Mouse (Mus musculus): Measurements from ENCODE around the gene E2f3. TPM values are rescaled to one million over a fixed set of nuclear protein-coding genes. Genes with fewer than 3 reads are reported as not detected.

Gene E2f3
- polyA plus RNA-seq, 1 experiment from 2014 or later = 19.0 TPM

DNA sequence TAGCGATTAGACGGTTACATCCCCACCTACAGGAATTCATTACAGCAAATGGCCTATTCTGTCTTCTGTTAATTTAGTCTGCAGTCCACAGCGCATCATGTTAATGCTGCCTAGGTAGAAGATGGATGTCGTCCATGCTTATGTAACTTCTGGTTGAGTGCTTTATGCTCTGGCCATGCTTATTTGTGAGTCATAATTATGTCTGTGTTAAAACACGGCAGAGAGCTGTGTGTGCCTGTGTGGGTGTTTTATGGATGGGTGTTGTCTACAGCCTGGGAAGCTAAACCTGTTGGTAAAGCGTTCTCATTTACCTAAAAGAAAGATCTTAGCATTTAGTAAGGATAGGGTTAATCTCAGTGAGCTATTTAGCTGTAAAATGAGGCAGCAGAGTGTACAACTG, 26.4 kb upstream of the E2f3 start:
- Histone ChIP-seq H3K4me2 (ENCODE audit: low read depth, severe bottlenecking) (no peak overlapping the region), H3K4me1 (ENCODE audit: control insufficient read depth, insufficient read depth, low read length) (no peaks in the 10 kb centered on the region), H3K4me3 (ENCODE audit: low read depth, low read length) (no peak overlapping the region), H3K36me3 (ENCODE audit: control insufficient read depth, insufficient read depth, low read length) (no peaks in the 10 kb centered on the region), H3K27ac (replicated peaks; ENCODE audit: low read depth, low read length) (no peak overlapping the region), H3K9me3 (ENCODE audit: control insufficient read depth, low read length) (no peaks in the 10 kb centered on the region), H3K27me3 (ENCODE audit: control insufficient read depth, insufficient read depth, low read length) (no peaks in the 10 kb centered on the region), H3K9ac (ENCODE audit: low read length) (no peak overlapping the region)
- ATAC-seq (ENCODE audit: insufficient number of reproducible peaks, low FRiP score, low TSS enrichment, low read depth) (no peak), DNase-seq (ENCODE audit: low spot score) (no peak)
- 81% methylated on average over 6 of the region's 6 CpGs for WGBS

DNA sequence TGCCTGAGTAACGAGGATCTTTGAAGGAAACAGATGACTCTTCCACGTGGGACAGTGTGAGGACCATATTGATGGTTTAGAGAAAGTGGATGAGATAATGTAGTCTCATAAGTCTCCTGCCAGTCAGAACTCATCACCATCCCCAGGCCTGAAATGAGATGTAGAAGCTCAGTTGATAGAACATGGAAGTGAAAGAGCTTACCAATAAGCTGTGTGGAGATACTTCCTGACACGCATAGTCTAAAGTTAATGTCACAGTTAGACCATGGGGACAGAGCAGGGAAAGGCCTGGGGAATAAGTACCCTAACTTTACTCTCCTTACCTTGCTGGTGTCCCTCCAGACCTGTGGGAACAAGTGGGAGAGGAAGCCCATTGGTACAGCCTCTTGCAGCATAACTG, 22.9 kb upstream of the E2f3 start:
- ATAC-seq (ENCODE audit: insufficient number of reproducible peaks, low FRiP score, low TSS enrichment, low read depth) = no peak

DNA sequence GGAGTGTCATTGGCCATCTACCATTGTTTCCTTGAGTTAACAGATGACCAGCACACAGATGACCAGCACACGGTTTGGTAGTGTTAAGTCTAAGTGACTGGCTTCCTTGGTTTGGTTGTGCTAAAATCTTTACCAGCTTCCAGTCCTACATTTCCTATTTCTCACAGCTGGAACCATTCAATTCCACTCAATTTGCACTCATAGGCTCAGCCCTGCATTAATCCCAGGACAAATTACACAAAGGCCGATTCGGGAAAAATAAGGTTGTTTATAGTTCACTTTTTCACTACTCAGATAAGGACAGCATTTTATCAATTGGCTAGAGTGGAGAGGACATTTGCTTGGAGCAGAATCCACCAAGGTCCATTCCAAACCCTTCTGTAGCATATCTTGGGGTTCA, 19.6 kb upstream of the E2f3 start:
- DNase-seq (ENCODE audit: low spot score) (no peak), ATAC-seq (ENCODE audit: insufficient number of reproducible peaks, low FRiP score, low TSS enrichment, low read depth) (no peak)
- Histone ChIP-seq H3K36me3 (ENCODE audit: control insufficient read depth, insufficient read depth, low read length) (no peaks in the 10 kb centered on the region), H3K9ac (ENCODE audit: low read length) (no peak overlapping the region), H3K4me2 (ENCODE audit: low read depth, severe bottlenecking) (no peak overlapping the region), H3K27ac (replicated peaks; ENCODE audit: low read depth, low read length) (no peak overlapping the region), H3K27me3 (ENCODE audit: control insufficient read depth, insufficient read depth, low read length) (no peaks in the 10 kb centered on the region), H3K4me3 (ENCODE audit: low read depth, low read length) (no peak overlapping the region), H3K4me1 (ENCODE audit: control insufficient read depth, insufficient read depth, low read length) (no peaks in the 10 kb centered on the region), H3K9me3 (ENCODE audit: control insufficient read depth, low read length) (no peaks in the 10 kb centered on the region)
- WGBS = 84% methylated on average over 3 of the region's 3 CpGs

More for the DNA sequence above, 22.9 kb upstream of the E2f3 start:
- Histone ChIP-seq H3K4me2 (ENCODE audit: low read depth, severe bottlenecking) (no peak overlapping the region), H3K4me3 (ENCODE audit: low read depth, low read length) (no peak overlapping the region), H3K27ac (replicated peaks; ENCODE audit: low read depth, low read length) (no peak overlapping the region), H3K9me3 (ENCODE audit: control insufficient read depth, low read length) (no peaks in the 10 kb centered on the region), H3K27me3 (ENCODE audit: control insufficient read depth, insufficient read depth, low read length) (no peaks in the 10 kb centered on the region), H3K9ac (ENCODE audit: low read length) (no peak overlapping the region), H3K4me1 (ENCODE audit: control insufficient read depth, insufficient read depth, low read length) (no peaks in the 10 kb centered on the region), H3K36me3 (ENCODE audit: control insufficient read depth, insufficient read depth, low read length) (no peaks in the 10 kb centered on the region)
- 79% methylated on average over 3 of the region's 3 CpGs for WGBS
- no peak for DNase-seq (ENCODE audit: low spot score)

DNA sequence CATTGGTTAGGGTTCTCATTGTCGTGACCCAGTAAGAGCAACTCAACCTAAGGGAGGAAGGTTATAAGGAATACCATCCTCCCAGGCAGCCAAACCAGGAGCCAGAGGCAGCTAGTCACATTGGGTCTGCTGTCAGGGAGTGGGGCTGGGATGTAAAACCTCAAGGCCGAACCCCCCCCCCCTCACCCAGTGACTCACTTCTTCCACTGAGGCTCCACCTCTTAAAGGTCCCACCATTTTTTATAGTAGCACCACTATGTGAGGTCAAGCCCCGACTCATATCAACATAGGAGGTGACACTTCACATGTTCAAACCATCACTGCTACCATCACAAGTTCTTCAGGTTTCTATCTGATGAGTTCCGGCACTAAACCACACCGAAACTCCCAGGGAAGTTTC, 19.0 kb upstream of the E2f3 start:
- Histone ChIP-seq H3K9ac (ENCODE audit: low read length) (no peak overlapping the region), H3K36me3 (ENCODE audit: control insufficient read depth, insufficient read depth, low read length) (no peaks in the 10 kb centered on the region), H3K9me3 (ENCODE audit: control insufficient read depth, low read length) (no peaks in the 10 kb centered on the region), H3K27me3 (ENCODE audit: control insufficient read depth, insufficient read depth, low read length) (no peaks in the 10 kb centered on the region), H3K4me2 (ENCODE audit: low read depth, severe bottlenecking) (no peak overlapping the region), H3K4me1 (ENCODE audit: control insufficient read depth, insufficient read depth, low read length) (no peaks in the 10 kb centered on the region), H3K27ac (replicated peaks; ENCODE audit: low read depth, low read length) (no peak overlapping the region), H3K4me3 (ENCODE audit: low read depth, low read length) (no peak overlapping the region)
- WGBS = 87% methylated on average over 5 of the region's 5 CpGs
- no peak for DNase-seq (ENCODE audit: low spot score)
- no peak for ATAC-seq (ENCODE audit: insufficient number of reproducible peaks, low FRiP score, low TSS enrichment, low read depth)

DNA sequence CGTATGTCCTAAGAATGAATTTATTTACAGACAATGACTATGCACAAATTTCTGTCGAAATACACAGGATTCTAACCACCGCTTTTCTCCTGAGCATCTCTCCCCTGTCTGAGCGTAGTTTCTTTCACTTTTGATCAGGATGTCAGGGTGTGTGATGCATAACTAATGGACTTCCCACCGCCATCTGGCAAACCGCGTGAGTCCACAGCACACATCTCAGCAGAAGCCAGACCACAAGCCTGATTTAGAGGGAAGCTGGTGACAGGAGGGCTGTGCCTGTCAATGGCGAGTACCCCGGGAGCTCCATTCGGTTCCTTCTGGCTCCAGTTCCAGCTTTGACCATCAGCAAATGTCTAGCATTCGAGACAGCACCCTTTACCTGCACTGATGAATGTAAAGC, 17.3 kb upstream of the E2f3 start:
- no peaks in the 10 kb centered on the region for H3K27me3 ChIP-seq (ENCODE audit: control insufficient read depth, insufficient read depth, low read length)
- H3K27ac ChIP-seq (replicated peaks; ENCODE audit: low read depth, low read length) = no peak overlapping the region
- H3K4me3 ChIP-seq (ENCODE audit: low read depth, low read length) = no peak overlapping the region
- no peak for ATAC-seq (ENCODE audit: insufficient number of reproducible peaks, low FRiP score, low TSS enrichment, low read depth)
- DNase-seq (ENCODE audit: low spot score) = no peak
- 76% methylated on average over 11 of the region's 11 CpGs for WGBS
- H3K9ac ChIP-seq (ENCODE audit: low read length) = no peak overlapping the region
- no peaks in the 10 kb centered on the region for H3K4me1 ChIP-seq (ENCODE audit: control insufficient read depth, insufficient read depth, low read length)
- H3K36me3 ChIP-seq (ENCODE audit: control insufficient read depth, insufficient read depth, low read length) = no peaks in the 10 kb centered on the region
- H3K4me2 ChIP-seq (ENCODE audit: low read depth, severe bottlenecking) = no peak overlapping the region
- H3K9me3 ChIP-seq (ENCODE audit: control insufficient read depth, low read length) = no peaks in the 10 kb centered on the region

DNA sequence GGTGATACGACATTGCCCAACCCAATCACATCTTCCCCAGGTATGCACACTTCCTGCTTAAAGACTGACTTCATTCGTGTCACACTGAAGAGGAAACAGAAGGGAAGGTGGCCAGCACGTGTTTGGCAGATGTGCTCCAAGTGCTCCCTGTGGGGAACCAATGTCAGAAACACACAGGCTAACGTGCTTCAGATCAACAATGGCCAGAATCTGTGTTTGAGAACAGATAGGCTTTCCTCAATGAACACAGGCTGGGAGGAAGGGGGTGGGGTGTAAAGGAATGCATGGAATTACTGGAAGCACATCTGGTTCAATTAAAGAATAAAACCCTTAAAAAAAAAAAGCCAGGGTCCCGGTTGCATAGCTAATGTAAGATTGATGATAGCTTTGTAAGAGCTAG, 15.2 kb upstream of the E2f3 start:
- no peaks in the 10 kb centered on the region for H3K9me3 ChIP-seq (ENCODE audit: control insufficient read depth, low read length)
- ATAC-seq (ENCODE audit: insufficient number of reproducible peaks, low FRiP score, low TSS enrichment, low read depth) = no peak
- DNase-seq (ENCODE audit: low spot score) = peak; percentile 26
- no peak overlapping the region for H3K4me2 ChIP-seq (ENCODE audit: low read depth, severe bottlenecking)
- no peak overlapping the region for H3K4me3 ChIP-seq (ENCODE audit: low read depth, low read length)
- no peak overlapping the region for H3K9ac ChIP-seq (ENCODE audit: low read length)
- no peak overlapping the region for H3K27ac ChIP-seq (replicated peaks; ENCODE audit: low read depth, low read length)
- no peaks in the 10 kb centered on the region for H3K36me3 ChIP-seq (ENCODE audit: control insufficient read depth, insufficient read depth, low read length)
- no peaks in the 10 kb centered on the region for H3K4me1 ChIP-seq (ENCODE audit: control insufficient read depth, insufficient read depth, low read length)
- WGBS = 25% methylated on average over 5 of the region's 5 CpGs
- no peaks in the 10 kb centered on the region for H3K27me3 ChIP-seq (ENCODE audit: control insufficient read depth, insufficient read depth, low read length)

DNA sequence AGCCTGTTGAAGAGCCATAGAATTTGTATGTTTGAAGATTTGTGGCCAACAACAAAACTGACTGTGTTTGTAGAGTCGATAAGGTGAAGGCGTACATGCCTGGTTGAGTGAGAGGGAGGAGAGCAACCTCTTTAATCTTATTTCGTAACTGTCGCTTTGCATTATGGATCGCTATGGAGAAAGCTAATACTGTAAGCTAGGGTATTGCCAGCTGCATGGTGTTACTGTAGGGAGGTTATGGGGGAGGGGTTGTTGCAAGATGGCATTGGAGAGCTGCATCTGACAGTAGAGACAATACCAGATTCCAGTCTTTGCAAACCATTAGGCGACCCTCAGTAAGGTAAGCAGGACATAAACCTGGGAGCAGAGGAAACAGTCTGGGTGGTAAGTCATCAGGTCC, 2.1 kb upstream of the E2f3 start:
- no peaks in the 10 kb centered on the region for H3K36me3 ChIP-seq (ENCODE audit: control insufficient read depth, insufficient read depth, low read length)
- no peaks in the 10 kb centered on the region for H3K27me3 ChIP-seq (ENCODE audit: control insufficient read depth, insufficient read depth, low read length)
- H3K9me3 ChIP-seq (ENCODE audit: control insufficient read depth, low read length) = no peaks in the 10 kb centered on the region
- DNase-seq (ENCODE audit: low spot score) = no peak
- H3K9ac ChIP-seq (ENCODE audit: low read length) = no peak overlapping the region
- H3K4me1 ChIP-seq (ENCODE audit: control insufficient read depth, insufficient read depth, low read length) = no peaks in the 10 kb centered on the region
- WGBS = 91% methylated on average over 6 of the region's 6 CpGs
- no peak overlapping the region for H3K27ac ChIP-seq (replicated peaks; ENCODE audit: low read depth, low read length)
- no peak overlapping the region for H3K4me3 ChIP-seq (ENCODE audit: low read depth, low read length)
- no peak for ATAC-seq (ENCODE audit: insufficient number of reproducible peaks, low FRiP score, low TSS enrichment, low read depth)
- H3K4me2 ChIP-seq (ENCODE audit: low read depth, severe bottlenecking) = no peak overlapping the region

DNA sequence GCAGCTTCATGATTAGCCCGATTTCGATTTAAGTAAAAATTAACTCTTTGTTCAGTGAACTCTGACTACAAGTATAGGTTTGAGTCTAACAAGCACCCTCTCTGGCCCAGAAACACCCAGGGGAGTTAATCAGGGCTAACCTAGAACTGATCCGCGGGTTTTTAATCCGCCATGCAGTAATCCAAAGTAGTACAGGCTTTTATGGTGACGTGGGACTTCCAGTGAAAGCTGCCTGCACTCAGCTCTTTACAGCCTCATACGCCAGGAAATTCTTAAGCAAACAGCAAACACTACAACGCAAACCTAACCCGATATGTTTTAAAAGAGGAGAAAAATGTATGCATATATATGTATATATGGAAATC, 875 bp upstream of the E2f3 start:
- no peak overlapping the region for H3K27ac ChIP-seq (replicated peaks; ENCODE audit: low read depth, low read length)
- H3K4me1 ChIP-seq (ENCODE audit: control insufficient read depth, insufficient read depth, low read length) = no peaks in the 10 kb centered on the region
- no peaks in the 10 kb centered on the region for H3K9me3 ChIP-seq (ENCODE audit: control insufficient read depth, low read length)
- H3K27me3 ChIP-seq (ENCODE audit: control insufficient read depth, insufficient read depth, low read length) = no peaks in the 10 kb centered on the region
- no peak for ATAC-seq (ENCODE audit: insufficient number of reproducible peaks, low FRiP score, low TSS enrichment, low read depth)
- H3K9ac ChIP-seq (ENCODE audit: low read length) = 0 out of 2 replicates have a peak overlapping the region, but pooled peaks have one; percentile 28
- no peak for DNase-seq (ENCODE audit: low spot score)
- WGBS = 24% methylated on average over 9 of the region's 9 CpGs
- H3K4me2 ChIP-seq (ENCODE audit: low read depth, severe bottlenecking) = peak overlapping the region; percentile 50
- H3K36me3 ChIP-seq (ENCODE audit: control insufficient read depth, insufficient read depth, low read length) = no peaks in the 10 kb centered on the region
- peak overlapping the region; percentile 97 for H3K4me3 ChIP-seq (ENCODE audit: low read depth, low read length)

DNA sequence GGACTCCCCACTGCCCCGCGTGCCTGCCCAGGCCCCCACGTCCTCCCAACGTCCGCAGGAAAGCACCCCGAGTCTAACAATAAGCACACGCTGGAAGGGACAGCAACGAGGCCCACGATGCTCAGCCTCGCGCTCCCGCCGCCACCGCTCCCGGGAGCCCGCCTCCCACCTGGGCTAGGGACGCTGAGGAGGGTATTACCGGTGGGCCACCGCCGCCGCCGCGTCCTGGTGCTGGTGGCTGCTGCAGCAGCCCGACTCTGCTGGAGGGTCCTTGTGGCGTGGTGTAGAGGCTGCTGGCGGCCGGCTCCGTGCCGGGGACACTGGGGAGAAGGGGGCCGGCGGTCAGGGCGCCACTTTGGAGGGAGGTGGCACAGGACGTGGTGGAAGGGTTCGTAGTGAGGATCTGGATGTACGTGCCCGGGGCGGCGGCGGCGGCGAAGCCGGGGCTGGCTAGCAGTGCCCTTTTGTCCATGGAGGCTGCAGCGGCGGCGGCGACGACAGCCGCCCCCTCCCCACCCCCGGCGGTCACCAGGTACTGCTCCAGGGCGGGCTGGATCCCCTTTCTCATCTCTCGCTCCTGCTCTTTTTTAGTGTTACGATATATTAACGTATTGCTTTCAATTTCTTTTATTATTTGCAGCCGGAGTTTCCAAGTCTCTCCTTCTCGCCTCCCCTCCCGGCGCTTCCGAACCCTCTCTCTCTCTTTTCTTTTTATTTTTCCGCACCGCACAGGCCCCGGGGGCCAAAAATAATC, 585 bp downstream of the E2f3 start:
- Histone ChIP-seq H3K9me3 (ENCODE audit: control insufficient read depth, low read length) (no peaks in the 10 kb centered on the region), H3K4me2 (ENCODE audit: low read depth, severe bottlenecking) (peak overlapping the region; percentile 78), H3K27me3 (ENCODE audit: control insufficient read depth, insufficient read depth, low read length) (no peaks in the 10 kb centered on the region), H3K4me3 (ENCODE audit: low read depth, low read length) (peak overlapping the region; percentile 97), H3K9ac (ENCODE audit: low read length) (peak overlapping the region; percentile 100), H3K4me1 (ENCODE audit: control insufficient read depth, insufficient read depth, low read length) (no peaks in the 10 kb centered on the region), H3K27ac (replicated peaks; ENCODE audit: low read depth, low read length) (peak overlapping the region; percentile 99), H3K36me3 (ENCODE audit: control insufficient read depth, insufficient read depth, low read length) (no peaks in the 10 kb centered on the region)
- DNase-seq (ENCODE audit: low spot score) = peak; percentile 73
- 0% methylated on average over 53 of the region's 62 CpGs for WGBS
- ATAC-seq (ENCODE audit: insufficient number of reproducible peaks, low FRiP score, low TSS enrichment, low read depth) = no peak

Data from limb, embryonic 11.5 days (tissue).